Mouse (Mus musculus) ovary, postnatal 10 days (tissue): ENCODE results near the gene Sypl2.
"Not testable (repeated sequence)": the region's sequence is repeated elsewhere in the genome, so short reads cannot be mapped to it uniquely, and the experiment has no call there.

Experiments used
- DNase-seq: peaks from one replicate; pipeline ENCODE4 v3.0.0; 2022; ENCODE audit warnings: low spot score

Gene Sypl2

GRCm38 (mm10) chr3:108226558-108227350 lies at the start of gene Sypl2:
Sypl2 (minus strand) TSS chr3:108226648.
- no peak for DNase-seq

- no peak for DNase-seq
Observed at GRCm38 (mm10) chr3:108259319-108259718, 32.9 kb upstream of the Sypl2 start.

- DNase-seq: no peak
Observed at GRCm38 (mm10) chr3:108257831-108258500, 31.5 kb upstream of the Sypl2 start.

GRCm38 (mm10) chr3:108256719-108257637 lies 30.5 kb upstream of the Sypl2 start, which contains the start of gene Psma5:
Psma5 (plus strand) TSS chr3:108256926.
- DNase-seq: peak; percentile 81

- no peak for DNase-seq
Observed at GRCm38 (mm10) chr3:108246857-108247256, 20.4 kb upstream of the Sypl2 start.

- DNase-seq: no peak
Observed at GRCm38 (mm10) chr3:108241243-108241839, 14.9 kb upstream of the Sypl2 start.

- DNase-seq: not testable (repeated sequence)
Observed at GRCm38 (mm10) chr3:108237474-108238102, 11.1 kb upstream of the Sypl2 start.

GRCm38 (mm10) chr3:108231646-108232045 lies 5.2 kb upstream of the Sypl2 start:
- DNase-seq: no peak

GRCm38 (mm10) chr3:108227521-108227920 lies 1.1 kb upstream of the Sypl2 start:
- no peak for DNase-seq

GRCm38 (mm10) chr3:108225711-108226557 lies 514 bp downstream of the Sypl2 start:
- no peak for DNase-seq

- no peak for DNase-seq
Observed at GRCm38 (mm10) chr3:108220661-108221060, 5.8 kb downstream of the Sypl2 start.

- no peak for DNase-seq
Observed at GRCm38 (mm10) chr3:108214734-108215133, 11.7 kb downstream of the Sypl2 start.

GRCm38 (mm10) chr3:108212406-108212805 lies 14.0 kb downstream of the Sypl2 start:
- no peak for DNase-seq

- DNase-seq: no peak
Observed at GRCm38 (mm10) chr3:108211845-108212244, 14.6 kb downstream of the Sypl2 start.

GRCm38 (mm10) chr3:108210771-108211139 lies 15.7 kb downstream of the Sypl2 start, which contains the start of gene Atxn7l2:
Atxn7l2 (minus strand) TSS chr3:108210934.
- DNase-seq: no peak

GRCm38 (mm10) chr3:108209946-108210770 lies 16.3 kb downstream of the Sypl2 start:
- DNase-seq: peak; percentile 75

- DNase-seq: no peak
Observed at GRCm38 (mm10) chr3:108209536-108209935, 16.9 kb downstream of the Sypl2 start.

- no peak for DNase-seq
Observed at GRCm38 (mm10) chr3:108209001-108209400, 17.4 kb downstream of the Sypl2 start.

GRCm38 (mm10) chr3:108206731-108207375 lies 19.6 kb downstream of the Sypl2 start:
- no peak for DNase-seq
